Mouse (Mus musculus) hindbrain, embryonic 11.5 days (tissue): ENCODE results near the gene Dnttip1. TPM values are rescaled to one million over a fixed set of nuclear protein-coding genes. Genes with fewer than 3 reads are reported as not detected.

ENCODE experiments used
- ATAC-seq: fragments of 200-750 bp; cut with Nextera tagmentation; 2 replicates; pipeline ENCODE4 v1.8.0; 2017; ENCODE audit warnings: mild to moderate bottlenecking, moderate TSS enrichment, moderate library complexity; ENCODE audit not compliant: low FRiP score
- DNase-seq: peaks from one replicate; pipeline ENCODE4 v3.0.0-alpha.2; 2015; ENCODE audit warnings: low spot score
- H3K27ac ChIP-seq: fragments of 300-500 bp; sonication (generic); 2 replicates; pipeline ENCODE4 v1.5.1; 2014; ENCODE audit warnings: mild to moderate bottlenecking, low read depth, low read length
- H3K27me3 ChIP-seq: fragments of 300-500 bp; sonication (generic); 2 replicates; pipeline ENCODE4 v1.6.1; 2014; ENCODE audit warnings: mild to moderate bottlenecking, low read length, moderate library complexity, mixed read lengths; ENCODE audit not compliant: control insufficient read depth, insufficient read depth
- H3K36me3 ChIP-seq: fragments of 300-500 bp; sonication (generic); 2 replicates; pipeline ENCODE4 v1.6.1; 2014; ENCODE audit warnings: mild to moderate bottlenecking, low read length, moderate library complexity, mixed read lengths; ENCODE audit not compliant: control insufficient read depth, insufficient read depth
- H3K4me1 ChIP-seq: fragments of 300-500 bp; sonication (generic); replicated peaks from 2 replicates; pipeline ENCODE4 v1.6.1; 2014; ENCODE audit warnings: low read length, mixed read lengths; ENCODE audit not compliant: control insufficient read depth, insufficient read depth
- H3K4me2 ChIP-seq: fragments of 300-500 bp; sonication (generic); replicated peaks from 2 replicates; pipeline ENCODE4 v1.6.1; 2014; ENCODE audit warnings: mild to moderate bottlenecking, low read depth, low read length
- H3K4me3 ChIP-seq: fragments of 300-500 bp; sonication (generic); 2 replicates; pipeline ENCODE4 v1.5.1; 2014; ENCODE audit warnings: low read depth, low read length
- H3K9ac ChIP-seq: fragments of 300-500 bp; sonication (generic); 2 replicates; pipeline ENCODE4 v1.6.1; 2014; ENCODE audit warnings: low read depth, low read length
- H3K9me3 ChIP-seq: fragments of 300-500 bp; sonication (generic); 2 replicates; pipeline ENCODE4 v1.6.1; 2016; ENCODE audit warnings: low read length; ENCODE audit not compliant: control insufficient read depth
- WGBS: fragments of 180-500 bp; shearing (Covaris S2); extraction: QIAGEN DNeasy Blood & Tissue Kit; methylation state at CpG from one replicate; pipeline ENCODE4 v1.1.7; 2014; 5-methylcytosine and 5-hydroxymethylcytosine counted together
- polyA plus RNA-seq: library from polyadenylated mRNA; unstranded; fragments of >200 nt; fragmentation: Nextera tagmentation; extraction: Ambion mirVana; gene quantifications from 2 replicates; pipeline ENCODE4 v1.2.1, GENCODE M21; 2014

Dnttip1 gene
- polyA plus RNA-seq, 1 experiment from 2014 or later, result 79.4 TPM

DNA sequence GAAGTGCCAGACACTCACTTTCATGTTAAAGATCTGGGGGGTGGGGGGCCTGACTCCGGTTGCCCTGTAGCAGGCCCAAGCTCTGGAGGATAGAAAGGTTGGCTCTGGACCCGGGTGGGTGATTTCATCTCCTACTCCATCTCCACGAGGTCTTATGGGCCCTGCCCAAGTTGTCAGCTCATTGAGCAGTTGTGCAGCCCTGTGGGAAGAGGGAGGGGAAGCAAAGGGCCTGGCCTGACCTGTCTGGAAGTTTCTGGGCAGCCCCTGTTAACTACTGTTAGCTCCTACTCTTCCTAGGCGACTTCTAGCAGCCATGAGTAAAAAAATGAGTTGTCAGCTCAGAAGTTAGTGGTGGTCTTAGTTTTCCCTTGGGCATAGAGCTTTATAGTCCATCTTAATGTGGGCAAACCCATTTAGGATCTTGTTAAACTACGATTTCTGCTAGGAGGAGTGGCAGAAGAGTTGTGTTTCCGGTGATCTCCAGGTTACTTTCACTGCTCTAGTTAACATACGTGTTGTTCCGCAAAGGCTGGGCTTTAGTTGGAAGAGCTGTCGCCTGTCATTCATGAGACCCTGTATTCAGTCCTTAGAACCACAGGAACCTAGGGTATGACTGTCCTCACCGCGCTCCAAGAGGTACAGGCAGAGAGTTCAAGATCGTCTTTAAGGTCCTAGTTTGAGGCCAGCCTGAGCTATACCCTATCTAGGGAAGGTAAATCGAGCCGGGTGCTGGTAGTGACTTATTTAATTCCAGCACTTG lies 27.6 kb downstream of the Dnttip1 start:
- H3K4me3 ChIP-seq, result no peak overlapping the region

DNA sequence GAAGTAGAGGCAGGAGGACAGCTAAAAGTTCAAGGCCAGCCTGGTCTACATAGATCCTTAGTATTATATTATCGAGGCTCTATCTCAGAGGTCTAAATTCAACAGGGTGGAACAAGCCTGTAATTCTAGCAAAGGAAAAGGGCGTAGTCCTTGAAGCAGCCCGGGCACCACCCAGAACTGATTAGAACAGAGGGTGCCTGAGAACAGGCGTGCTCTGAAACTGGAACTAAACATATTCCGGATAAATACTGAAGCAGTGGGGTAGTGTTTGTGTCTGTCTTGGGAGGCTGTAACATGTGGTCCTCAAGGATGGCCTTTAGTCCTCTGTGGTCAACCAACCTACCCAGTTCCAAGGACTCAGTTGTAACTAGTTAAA lies 28.2 kb downstream of the Dnttip1 start:
- H3K4me1 ChIP-seq, result peaks cover 3% of the 10 kb centered on the region; the same call in 1 of the 2 replicates
- no peak overlapping the region for H3K9ac ChIP-seq
- 0 out of 2 replicates have a peak, but pooled peaks cover 3% of the 10 kb centered on the region for H3K36me3 ChIP-seq
- ATAC-seq (no peak), DNase-seq (no peak)
- H3K9me3 ChIP-seq, result no peaks in the 10 kb centered on the region
- no peaks in the 10 kb centered on the region for H3K27me3 ChIP-seq
- H3K4me3 ChIP-seq, result no peak overlapping the region
- H3K27ac ChIP-seq, result no peak overlapping the region
- no peak overlapping the region for H3K4me2 ChIP-seq
- WGBS, result 89% methylated on average over 5 of the region's 5 CpGs

More for the DNA sequence above, 27.6 kb downstream of the Dnttip1 start:
- ATAC-seq (no peak), DNase-seq (no peak)
- Histone ChIP-seq H3K4me1 (peaks cover 3% of the 10 kb centered on the region; the same call in 1 of the 2 replicates), H3K27ac (no peak overlapping the region), H3K4me2 (no peak overlapping the region), H3K27me3 (no peaks in the 10 kb centered on the region), H3K36me3 (0 out of 2 replicates have a peak, but pooled peaks cover 3% of the 10 kb centered on the region), H3K9me3 (no peaks in the 10 kb centered on the region), H3K9ac (no peak overlapping the region)
- 81% methylated on average over 14 of the region's 14 CpGs for WGBS

DNA sequence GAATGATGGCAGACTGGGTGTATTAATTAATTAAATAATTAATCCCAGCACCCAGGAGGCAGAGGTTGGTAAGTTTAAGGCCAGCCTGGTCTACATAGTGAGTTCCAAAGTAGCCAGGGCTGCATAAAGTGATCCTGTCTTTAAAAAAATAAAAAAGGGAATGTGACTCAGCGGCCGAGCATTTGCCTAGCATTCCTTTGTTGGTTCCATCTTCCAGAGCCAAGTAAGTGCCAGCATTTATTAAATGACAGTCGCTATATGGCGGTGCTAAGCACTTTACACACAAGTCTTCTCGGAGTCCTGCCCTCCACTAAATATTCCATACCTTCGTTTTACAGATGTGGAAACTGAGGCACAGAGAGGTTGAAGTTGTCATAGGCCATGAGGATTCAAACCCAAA lies 30.3 kb downstream of the Dnttip1 start:
- Histone ChIP-seq H3K36me3 (0 out of 2 replicates have a peak, but pooled peaks cover 3% of the 10 kb centered on the region), H3K27me3 (no peaks in the 10 kb centered on the region), H3K27ac (no peak overlapping the region), H3K9me3 (no peaks in the 10 kb centered on the region), H3K9ac (no peak overlapping the region), H3K4me1 (no peaks in the 10 kb centered on the region; the same call in 1 of the 2 replicates), H3K4me2 (no peak overlapping the region), H3K4me3 (no peak overlapping the region)
- no peak for ATAC-seq
- DNase-seq, result no peak
- 84% methylated on average over 6 of the region's 6 CpGs for WGBS

DNA sequence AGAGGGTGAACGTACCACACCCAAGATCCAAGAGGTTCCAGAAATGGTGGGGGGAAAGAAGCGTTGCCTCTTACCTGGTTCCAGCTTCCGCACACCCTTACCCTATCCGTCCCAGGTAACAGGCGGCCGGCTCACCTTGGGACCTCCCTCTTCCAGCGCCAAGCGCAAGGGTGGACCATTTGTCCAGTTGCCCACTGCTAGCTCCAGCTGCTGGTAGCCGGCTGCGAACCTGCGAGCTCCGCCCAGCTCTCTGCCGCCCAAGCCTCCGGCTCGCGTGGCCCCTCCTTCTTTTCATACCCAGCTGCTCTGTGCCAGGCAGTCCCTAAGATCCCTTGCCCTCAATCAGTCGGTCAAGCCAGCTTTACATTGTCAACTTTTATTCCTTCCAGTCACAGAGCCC lies 31.0 kb downstream of the Dnttip1 start:
- H3K4me3 ChIP-seq, result no peak overlapping the region
- no peaks in the 10 kb centered on the region for H3K4me1 ChIP-seq
- H3K9me3 ChIP-seq, result no peaks in the 10 kb centered on the region
- H3K36me3 ChIP-seq, result 0 out of 2 replicates have a peak, but pooled peaks cover 3% of the 10 kb centered on the region
- ATAC-seq (no peak), DNase-seq (no peak)
- no peak overlapping the region for H3K27ac ChIP-seq
- H3K9ac ChIP-seq, result no peak overlapping the region
- WGBS, result 69% methylated on average over 17 of the region's 17 CpGs
- no peaks in the 10 kb centered on the region for H3K27me3 ChIP-seq
- no peak overlapping the region for H3K4me2 ChIP-seq

DNA sequence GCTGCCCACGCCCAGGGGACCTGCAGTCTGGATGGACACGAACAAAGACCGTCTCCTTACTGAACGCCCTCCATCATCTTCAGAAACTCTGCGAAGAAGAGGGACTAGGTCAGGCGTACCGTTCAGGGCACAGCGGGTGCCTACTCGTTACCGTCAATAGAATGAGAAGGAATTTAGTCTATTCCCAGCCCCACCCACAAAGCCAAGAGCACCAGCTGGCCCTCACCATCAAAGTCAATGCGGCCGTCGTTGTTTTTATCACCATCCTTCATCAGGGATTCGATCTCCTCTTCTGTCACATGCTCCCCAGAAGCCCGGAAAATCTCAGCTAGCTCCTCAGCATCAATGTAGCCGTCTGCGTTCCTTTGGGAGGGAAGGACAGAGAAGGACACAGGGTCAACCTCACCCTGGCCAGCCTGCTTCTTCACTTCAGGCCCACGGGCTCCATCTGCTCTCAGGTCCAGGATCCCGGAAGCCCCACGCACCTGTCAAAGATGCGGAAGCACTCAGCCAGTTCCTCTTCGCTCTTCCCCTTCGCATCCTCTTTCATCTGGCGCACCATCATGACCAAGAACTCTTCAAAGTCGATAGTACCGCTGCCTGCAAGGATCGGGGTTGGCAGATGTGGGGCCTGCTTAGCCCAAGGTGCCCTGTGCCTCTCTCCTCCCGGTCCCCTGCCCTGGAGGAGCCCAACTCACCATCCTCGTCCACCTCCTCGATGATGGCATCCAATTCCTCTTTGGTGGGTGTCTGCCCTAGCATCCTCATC lies 31.6 kb downstream of the Dnttip1 start:
- Histone ChIP-seq H3K4me2 (no peak overlapping the region), H3K4me3 (no peak overlapping the region), H3K27me3 (no peaks in the 10 kb centered on the region), H3K9me3 (no peaks in the 10 kb centered on the region), H3K27ac (no peak overlapping the region), H3K9ac (no peak overlapping the region), H3K4me1 (no peaks in the 10 kb centered on the region), H3K36me3 (no peaks in the 10 kb centered on the region)
- DNase-seq, result no peak
- WGBS, result 84% methylated on average over 30 of the region's 30 CpGs
- no peak for ATAC-seq

DNA sequence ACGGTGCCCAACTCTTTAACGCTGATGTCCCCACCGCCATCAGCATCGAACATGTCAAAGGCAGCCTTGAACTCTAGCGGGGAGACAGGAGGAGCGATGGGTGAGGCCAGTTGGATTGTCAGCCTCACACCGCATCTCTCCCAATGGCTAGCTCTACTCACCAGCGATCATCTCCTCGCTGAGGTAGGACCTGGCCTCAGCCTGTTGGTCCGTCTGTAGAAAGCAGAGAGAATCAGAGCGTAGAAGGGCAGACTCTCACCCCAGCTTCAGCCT lies 32.2 kb downstream of the Dnttip1 start:
- Histone ChIP-seq H3K27ac (no peak overlapping the region), H3K9me3 (no peaks in the 10 kb centered on the region), H3K36me3 (no peaks in the 10 kb centered on the region), H3K9ac (no peak overlapping the region), H3K4me1 (no peaks in the 10 kb centered on the region), H3K27me3 (no peaks in the 10 kb centered on the region), H3K4me3 (no peak overlapping the region), H3K4me2 (no peak overlapping the region)
- no peak for DNase-seq
- ATAC-seq, result no peak
- 89% methylated on average over 11 of the region's 11 CpGs for WGBS

DNA sequence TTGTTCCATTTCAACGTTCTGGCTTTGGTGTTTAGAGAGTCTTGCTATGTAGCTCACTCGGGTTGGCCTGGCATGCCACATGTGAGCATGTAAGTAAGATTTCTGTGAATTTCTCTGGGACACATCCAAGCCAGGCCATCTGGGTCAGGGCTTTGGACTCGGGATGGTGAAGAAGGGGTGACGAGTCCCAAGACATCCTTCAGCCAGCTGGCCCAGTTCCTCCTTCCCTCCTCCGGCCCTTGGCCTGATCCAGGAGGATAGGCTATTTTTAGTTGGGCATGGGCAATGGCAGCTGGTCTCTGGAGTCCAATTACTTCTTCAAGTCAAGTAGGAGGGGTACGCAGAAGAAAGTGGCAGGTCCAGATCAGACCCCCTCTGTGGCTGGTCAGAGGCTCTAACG lies 33.0 kb downstream of the Dnttip1 start:
- no peak for ATAC-seq
- no peak for DNase-seq
- Histone ChIP-seq H3K27me3 (no peaks in the 10 kb centered on the region), H3K36me3 (no peaks in the 10 kb centered on the region), H3K4me3 (no peak overlapping the region), H3K27ac (no peak overlapping the region), H3K4me1 (no peaks in the 10 kb centered on the region), H3K4me2 (no peak overlapping the region), H3K9ac (no peak overlapping the region), H3K9me3 (no peaks in the 10 kb centered on the region)
- 87% methylated on average over 7 of the region's 7 CpGs for WGBS

DNA sequence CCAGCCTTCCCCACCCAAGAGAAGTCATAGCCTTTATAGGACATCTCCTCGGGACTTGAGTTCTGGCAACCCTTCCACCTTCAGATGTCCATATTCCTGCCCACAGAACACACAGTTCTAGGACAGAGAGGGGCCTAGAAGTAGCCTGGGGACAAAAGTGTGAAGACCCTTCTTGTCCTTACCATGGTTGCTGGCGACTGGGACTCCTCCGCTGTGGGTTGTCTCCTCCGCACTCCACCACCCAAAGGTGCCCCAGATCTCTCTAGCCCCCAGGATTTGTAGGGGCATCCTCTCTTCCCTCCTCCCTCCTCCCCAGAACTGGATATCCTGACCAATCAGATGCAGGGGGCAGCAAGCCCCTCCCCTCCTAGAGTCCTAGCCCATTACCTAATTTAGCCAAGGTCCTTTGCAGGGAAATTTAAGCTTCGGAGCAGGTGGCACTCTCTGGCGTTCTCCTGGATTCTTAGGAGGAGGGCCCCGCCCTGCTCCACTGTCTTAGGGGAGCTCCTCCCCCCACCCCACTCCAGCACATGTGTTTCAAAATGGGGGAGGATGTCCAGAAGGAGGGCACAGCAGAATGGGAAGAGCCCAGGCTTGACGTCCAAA lies 33.8 kb downstream of the Dnttip1 start, which contains the start of gene Tnnc2:
Gene Tnnc2, minus strand, starts transcription at position 487 of the 606 bp plus-strand sequence.
- Histone ChIP-seq H3K9me3 (no peaks in the 10 kb centered on the region), H3K4me1 (no peaks in the 10 kb centered on the region), H3K27ac (no peak within 1 kb of the TSS), H3K4me3 (no peak within 1 kb of the TSS), H3K9ac (no peak within 1 kb of the TSS), H3K36me3 (no peaks in the 10 kb centered on the region), H3K27me3 (no peaks in the 10 kb centered on the region), H3K4me2 (no peak within 1 kb of the TSS)
- ATAC-seq, result no peak
- WGBS, result 73% methylated on average over 8 of the region's 8 CpGs
- no peak for DNase-seq
